Mouse (Mus musculus) gastrocnemius, postnatal 25 days (tissue): ENCODE results near the gene S1pr2. TPM values are rescaled to one million over a fixed set of nuclear protein-coding genes. Genes with fewer than 3 reads are reported as not detected.
"Not testable (repeated sequence)": the region's sequence is repeated elsewhere in the genome, so short reads cannot be mapped to it uniquely, and the experiment has no call there.

Experiments used
- DNase-seq: peaks from one replicate; pipeline ENCODE4 v3.0.0; 2022
- total RNA-seq, 2 experiments: library from RNA; stranded (reverse); gene quantifications; 1 replicate in 1 of 2; 2 replicates in 1 of 2; pipeline ENCODE4 v1.2.3; 2021

S1pr2 gene
- total RNA-seq, 2 experiments from 2014 or later: 2.3 to 3.6 TPM

DNA sequence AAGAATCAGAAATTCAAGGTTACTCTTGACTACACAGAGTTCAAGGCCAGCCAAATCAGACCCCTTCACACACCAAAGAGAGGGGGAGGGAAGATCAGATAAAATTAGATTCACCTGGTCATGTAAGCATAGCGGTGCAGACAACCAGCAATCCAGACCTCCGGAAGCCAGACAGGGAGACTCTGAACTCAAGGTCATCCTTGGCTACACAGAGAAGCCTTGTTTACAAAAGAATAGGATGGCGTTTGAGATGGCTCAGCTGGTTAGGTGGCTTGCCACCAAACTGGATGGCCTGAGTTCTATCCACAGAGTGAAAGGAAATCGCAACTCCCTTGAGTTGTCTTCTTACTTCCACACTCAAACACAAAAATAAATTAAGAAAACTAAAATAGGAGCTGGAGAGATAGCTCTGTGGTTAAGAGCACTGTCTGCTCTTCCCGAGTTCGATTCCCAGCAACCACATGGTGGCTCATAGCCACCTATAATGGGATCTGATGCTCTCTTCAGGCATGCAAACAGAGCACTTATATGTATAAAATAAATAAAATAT lies 25.1 kb upstream of the S1pr2 start:
- no peak for DNase-seq

DNA sequence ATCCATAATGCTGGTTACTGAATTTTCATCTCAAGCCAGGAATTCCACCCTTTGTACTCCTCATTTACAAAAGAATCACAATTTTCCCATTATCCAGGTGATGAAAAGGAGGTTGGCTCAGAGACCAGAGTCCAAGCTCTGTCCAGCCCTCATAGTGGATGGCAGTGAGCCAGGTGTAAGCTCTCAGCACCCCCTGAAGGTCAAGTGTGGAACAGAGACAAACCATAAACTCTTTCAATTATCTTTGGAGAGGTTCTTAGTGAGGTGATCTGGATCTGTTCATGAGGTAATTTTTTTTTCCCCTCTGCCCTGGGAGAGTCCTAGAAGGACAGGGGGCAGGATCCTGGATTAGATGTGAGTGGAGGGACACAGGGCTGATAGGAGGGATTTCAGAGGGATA lies 24.2 kb upstream of the S1pr2 start:
- no peak for DNase-seq

- not testable (repeated sequence) for DNase-seq
Measured at GRCm38 (mm10) chr9:20998337-20998736, 21.8 kb upstream of the S1pr2 start.

- DNase-seq: no peak
Measured at GRCm38 (mm10) chr9:20997065-20997464, 20.5 kb upstream of the S1pr2 start.

GRCm38 (mm10) chr9:20995069-20995468 lies 18.5 kb upstream of the S1pr2 start:
- no peak for DNase-seq

DNA sequence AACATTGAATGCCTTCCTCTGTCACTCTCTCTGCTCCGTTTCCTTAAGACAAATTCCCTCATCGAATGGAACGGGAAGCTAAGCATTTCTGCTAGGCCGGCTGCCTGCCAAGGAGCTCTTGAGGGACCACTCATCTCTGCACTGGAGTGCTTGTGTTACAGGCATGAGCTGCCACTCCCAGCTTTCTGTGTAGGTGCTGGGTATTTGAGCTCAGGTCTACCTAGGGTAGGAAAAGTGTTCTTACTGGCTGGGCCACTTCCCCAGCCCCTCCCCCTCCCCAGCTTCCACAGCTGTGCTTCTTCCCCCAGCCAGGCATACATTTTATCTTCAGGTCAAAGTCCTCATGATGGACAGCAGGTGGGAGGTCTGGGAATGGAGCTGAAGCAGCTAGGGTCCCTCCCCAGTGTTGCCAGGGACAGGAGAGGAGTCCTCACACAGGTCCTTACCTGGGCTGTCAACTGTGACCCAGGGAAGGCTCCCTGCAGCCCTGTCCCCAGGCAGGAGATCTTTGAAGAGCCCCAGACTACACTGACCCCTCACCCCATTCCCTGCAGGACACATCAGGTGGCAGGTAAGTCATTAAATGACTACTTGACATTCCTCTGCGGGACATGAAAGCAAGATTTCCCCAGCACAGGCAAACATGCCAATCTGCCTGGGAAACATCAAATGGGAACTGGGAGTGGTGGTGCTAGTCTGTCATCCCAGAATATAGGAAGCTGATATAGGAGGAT lies 16.8 kb upstream of the S1pr2 start:
- DNase-seq: no peak

GRCm38 (mm10) chr9:20991587-20991986 lies 15.0 kb upstream of the S1pr2 start:
- DNase-seq: no peak

DNA sequence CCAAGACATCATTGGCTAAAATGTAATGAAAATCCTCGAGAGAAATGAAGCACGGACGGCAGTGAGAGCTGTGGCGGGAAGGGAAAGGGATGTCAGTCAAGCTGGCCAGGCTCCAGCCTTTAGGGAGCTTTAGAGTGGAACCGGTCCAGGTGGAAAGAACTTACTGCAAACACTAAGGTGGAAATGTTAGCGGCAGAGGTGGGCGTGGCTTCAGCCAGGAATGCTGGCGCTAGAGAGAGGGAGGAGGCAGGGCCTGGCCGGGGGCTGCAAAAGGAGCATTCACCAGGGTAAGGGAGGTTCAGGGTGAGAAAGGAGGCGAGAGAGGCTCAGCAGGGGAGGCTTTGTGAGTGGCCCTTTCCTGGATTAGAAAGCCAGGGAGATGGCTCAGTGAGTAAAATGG lies 14.3 kb upstream of the S1pr2 start:
- no peak for DNase-seq

- DNase-seq: no peak
Measured at GRCm38 (mm10) chr9:20987953-20988352, 11.4 kb upstream of the S1pr2 start.

GRCm38 (mm10) chr9:20986952-20987686 lies 10.5 kb upstream of the S1pr2 start:
- DNase-seq: peak; percentile 54

DNA sequence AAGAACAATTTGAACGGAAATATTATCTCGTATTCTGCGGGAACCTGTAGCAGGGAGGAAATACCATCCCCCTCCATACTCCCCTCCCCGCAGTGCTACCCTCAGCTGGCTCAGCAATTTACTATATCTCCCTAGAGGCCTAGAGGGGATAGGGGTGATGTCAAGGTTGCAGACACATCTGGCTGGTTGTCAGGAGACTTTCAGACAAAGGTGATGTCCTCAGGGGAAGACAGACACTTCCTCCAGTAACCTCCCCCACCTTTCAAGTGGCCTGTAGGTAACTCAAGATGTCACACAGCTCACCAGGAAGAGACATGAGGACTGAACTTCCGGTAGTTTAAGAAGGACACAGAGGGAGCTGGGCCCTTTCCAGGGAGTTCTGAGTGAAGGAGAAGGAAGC lies 6.6 kb upstream of the S1pr2 start:
- DNase-seq: no peak

DNA sequence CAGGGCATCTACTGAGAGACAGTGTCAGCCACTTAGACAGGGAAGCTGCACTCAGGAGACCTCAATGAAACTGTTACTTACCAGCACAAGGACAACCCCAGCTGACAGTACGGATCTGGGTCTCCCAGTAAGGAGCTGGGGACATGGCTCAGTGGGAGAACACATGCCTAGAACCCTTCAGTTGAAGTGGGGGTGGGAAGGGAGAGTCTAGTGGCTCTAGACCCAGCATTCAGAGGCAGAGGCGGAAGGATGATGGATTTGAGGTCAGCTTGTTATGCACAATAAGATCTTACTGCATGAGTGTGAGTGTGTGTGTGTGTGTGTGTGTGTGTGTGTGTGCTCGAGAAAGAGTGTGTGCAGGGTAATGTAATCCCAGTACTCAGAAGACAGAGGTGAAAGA lies 5.6 kb upstream of the S1pr2 start:
- DNase-seq: no peak

DNA sequence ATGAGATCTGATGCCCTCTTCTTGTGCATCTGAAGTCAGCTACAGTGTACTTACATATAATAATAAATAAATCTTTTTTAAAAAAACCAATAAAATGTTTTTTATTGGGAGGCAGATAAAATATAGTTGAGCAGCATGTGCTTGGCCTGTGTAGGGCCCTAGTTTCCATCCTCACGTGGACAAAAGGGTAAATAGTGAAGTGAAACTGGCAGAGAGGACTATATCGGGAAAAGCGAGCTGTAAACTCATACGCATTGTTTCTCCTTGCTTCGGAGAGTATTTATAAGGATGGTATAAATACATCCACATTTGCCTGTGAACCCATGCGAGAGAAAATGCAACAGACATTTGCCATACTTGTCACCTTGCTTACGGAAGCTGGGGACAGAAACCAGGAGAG lies 3.2 kb upstream of the S1pr2 start:
- DNase-seq: no peak

GRCm38 (mm10) chr9:20979181-20979580 lies 2.6 kb upstream of the S1pr2 start:
- DNase-seq: no peak

- DNase-seq: no peak
Measured at GRCm38 (mm10) chr9:20978409-20979095, 2.0 kb upstream of the S1pr2 start.

GRCm38 (mm10) chr9:20976961-20977689 lies 544 bp upstream of the S1pr2 start:
- DNase-seq: no peak

GRCm38 (mm10) chr9:20975431-20976215 lies 958 bp downstream of the S1pr2 start:
- no peak for DNase-seq

GRCm38 (mm10) chr9:20973682-20974075 lies 2.9 kb downstream of the S1pr2 start:
- DNase-seq: peak; percentile 36

DNA sequence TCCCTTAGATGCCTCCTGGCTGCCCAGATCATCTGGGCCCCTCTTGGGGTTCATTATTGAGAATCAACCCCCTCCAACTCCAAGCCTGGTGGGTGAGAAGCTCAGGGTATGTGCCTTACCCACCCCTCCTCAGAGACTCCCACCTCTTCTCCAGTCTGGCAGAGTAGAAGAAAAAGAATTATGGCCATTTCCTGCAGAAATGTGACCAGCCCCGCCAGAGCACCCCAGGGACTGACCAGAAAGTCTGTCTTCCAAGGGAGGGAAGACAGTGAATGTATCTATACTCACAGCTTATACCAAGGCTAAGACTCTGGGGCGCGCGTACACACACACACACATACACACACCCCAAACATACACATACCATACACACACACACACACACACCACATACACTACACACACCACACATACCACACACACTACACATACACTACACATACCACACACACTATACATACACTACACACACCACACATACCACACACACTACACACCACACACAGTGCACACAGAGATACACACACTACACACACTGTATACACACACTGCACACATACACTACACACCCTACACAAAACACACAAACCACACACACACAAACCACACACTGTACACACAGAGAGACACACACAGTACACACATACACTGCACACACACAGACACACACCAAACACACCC lies 3.4 kb downstream of the S1pr2 start:
- DNase-seq: peak; percentile 32

DNA sequence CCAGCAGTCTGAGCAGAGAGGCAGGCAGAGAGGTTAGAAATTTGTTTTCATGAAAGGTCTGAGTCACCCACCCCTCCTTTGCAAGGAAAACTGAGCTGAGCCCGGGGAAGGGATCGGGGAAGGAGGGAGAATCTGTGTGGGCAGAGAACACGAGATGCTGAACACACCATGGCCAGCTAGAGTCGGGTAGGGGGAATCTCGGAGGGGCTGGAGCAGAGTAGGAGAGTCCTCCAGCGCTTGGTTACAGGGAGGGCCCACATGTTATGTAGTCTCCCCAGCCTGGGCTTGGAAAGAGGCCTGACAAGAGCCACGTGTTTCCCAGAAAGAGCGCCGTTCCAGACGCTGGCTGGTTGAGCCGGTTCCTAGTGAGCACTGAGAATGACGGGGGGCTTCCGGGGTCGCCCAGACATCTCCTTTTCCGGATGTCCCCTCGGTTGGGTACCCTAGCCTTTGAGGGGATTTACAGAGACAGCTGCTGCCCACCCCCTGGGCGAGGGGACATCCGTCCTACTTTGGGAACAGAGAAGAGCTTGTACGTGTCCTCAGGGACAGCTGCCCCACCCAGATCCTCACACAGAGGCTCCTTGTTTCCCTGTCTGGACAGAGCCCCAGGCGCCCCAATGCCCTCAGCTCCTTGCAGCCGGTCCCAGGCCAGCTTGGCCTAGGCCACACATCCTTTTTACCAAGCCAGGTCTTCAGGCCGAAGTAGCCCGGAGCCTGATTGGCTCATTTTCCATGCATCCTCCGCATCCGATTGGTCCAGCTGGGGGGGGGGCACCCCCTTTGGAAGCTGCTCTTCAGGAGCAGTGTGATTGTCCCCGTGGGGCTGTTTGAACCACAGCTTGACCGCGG lies 4.2 kb downstream of the S1pr2 start:
- DNase-seq: peak; percentile 80
